ENCODE assay signal across 9 mouse cellular contexts in genomic region chr1:121440535-121441381, GRCm38 (mm10). TPM values are rescaled to one million over a fixed set of nuclear protein-coding genes. Genes with fewer than 3 reads are reported as not detected.
DNase-seq lines count a peak whose midpoint lies in the region; TF ChIP-seq lines count a peak whose summit lies in the region.
"Had no signal": no experiment of that assay in that cellular context is flagged by ENCODE, and none has a peak within 500 bp of the region (broad histone marks: within the 10 kb centered on the region; RNA-seq: fewer than 3 reads in every experiment).

No protein-coding gene starts in this region.

- H3K79me2 ChIP-seq in liver, adult 2 months (ENCODE audit: control insufficient read depth, insufficient read depth, low read length) = no peaks in the 10 kb centered on the region

- H3K27ac ChIP-seq in liver, adult 2 months (replicated peaks; ENCODE audit: insufficient read depth, low read depth, low read length) = no peak overlapping the region
- H3K27ac ChIP-seq: embryonic facial prominence, embryonic 13.5 days had no signal

- DNase-seq in A20 (ENCODE audit: low read depth, low spot score) = peak; percentile 68
- DNase-seq in adrenal gland, postnatal 10 days = peak; percentile 86
- DNase-seq in embryo, embryonic 11.5 days (ENCODE audit: low read depth, low spot score) = peak; percentile 43
- DNase-seq in heart, adult 8-10 months (ENCODE audit: low spot score) = peak; percentile 54
- peak; percentile 80 for DNase-seq in kidney, postnatal 10 days
- peak; percentile 40 for DNase-seq in liver, adult 2 months (ENCODE audit: extremely low read depth, low read depth, low spot score)
- peak; percentile 58 for DNase-seq in neural tube, embryonic 10.5 days (ENCODE audit: extremely low spot score, low spot score)
- peak; percentile 79 for DNase-seq in splenic B cell, adult 2 months (ENCODE audit: low read depth, low spot score)

- peaks cover 23% of the 10 kb centered on the region for H3K36me3 ChIP-seq in liver, adult 2 months (ENCODE audit: control insufficient read depth, insufficient read depth, low read length)
- peaks cover 3% of the 10 kb centered on the region for H3K36me3 ChIP-seq in splenic B cell, adult 2 months (ENCODE audit: control insufficient read depth, insufficient read depth, low read length, poor library complexity, severe bottlenecking)

- H3K4me1 ChIP-seq in liver, adult 2 months (ENCODE audit: control insufficient read depth, insufficient read depth, low read length) = no peaks in the 10 kb centered on the region
- H3K4me1 ChIP-seq: embryonic facial prominence, embryonic 13.5 days had no signal

- peak; percentile 79 for TF ChIP-seq CTCF in liver, adult 2 months (IDR thresholded peaks at IDR 0.05; ENCODE audit: low read depth, low read length)

- 70% methylated on average over 13 of the region's 13 CpGs for WGBS in liver, adult 2 months

- no peak overlapping the region for H3K9ac ChIP-seq in liver, adult 2 months (ENCODE audit: low read depth, low read length)
- H3K9ac ChIP-seq: embryonic facial prominence, embryonic 13.5 days had no signal

- H3K27me3 ChIP-seq in liver, adult 2 months (ENCODE audit: control insufficient read depth, insufficient read depth, low read length) = no peaks in the 10 kb centered on the region
- no peaks in the 10 kb centered on the region for H3K27me3 ChIP-seq in splenic B cell, adult 2 months (ENCODE audit: control insufficient read depth, insufficient read depth, low read length, poor library complexity, severe bottlenecking)
- H3K27me3 ChIP-seq: embryonic facial prominence, embryonic 13.5 days had no signal

- no peak for TF ChIP-seq POLR2A in liver, adult 2 months (IDR thresholded peaks at IDR 0.05; ENCODE audit: extremely low read depth, insufficient read depth, low read length)

- H3K4me3 ChIP-seq in liver, adult 2 months (ENCODE audit: insufficient read depth, low read depth, low read length) = no peak overlapping the region
- H3K4me3 ChIP-seq: embryonic facial prominence, embryonic 13.5 days had no signal

RNA-seq across cellular contexts. Expression of gene Ccdc93, which starts 9.9 kb away (rescaled TPM):
- total RNA-seq in adrenal gland, postnatal 10 days (2021) = 10 to 100 TPM; 16.5 to 19.4 TPM
- total RNA-seq in heart, adult 8-10 months (2022) = 10 to 100 TPM; 12.9 to 16.1 (median 14.4) TPM
- total RNA-seq in liver, adult 2 months (2014; rRNA removed) = 6.9 TPM in 2 replicates
- polyA plus RNA-seq in liver, adult 2 months (2012; rRNA removed) = 3.6 and 4.5 TPM in 2 replicates
